Mouse (Mus musculus) cortical plate, adult 2 months (tissue): Measurements from ENCODE around the gene Pctp.

Source experiments
- CTCF ChIP-seq: fragments of 200-500 bp; IDR thresholded peaks from 2 replicates; pipeline ENCODE4 v1.5.1; 2011; ENCODE audit warnings: mild to moderate bottlenecking, control low read depth, low read length; ENCODE audit not compliant: insufficient read depth; ENCODE audit errors: extremely low read depth
- POLR2A ChIP-seq: fragments of 200-500 bp; IDR thresholded peaks from 2 replicates; pipeline ENCODE4 v1.6.1; 2011; ENCODE audit warnings: mild to moderate bottlenecking, low read length, control low read depth; ENCODE audit not compliant: insufficient read depth; ENCODE audit errors: extremely low read depth

- no peak for TF ChIP-seq CTCF
- peak; percentile 73; the same call in 1 of the 2 replicates for TF ChIP-seq POLR2A
Measured at GRCm38 (mm10) chr11:90030557-90030956, 27.9 kb upstream of the Pctp start.
